Mouse (Mus musculus) heart, embryonic 10.5 days (tissue): ENCODE measurements around the gene Olfr685. TPM values are rescaled to one million over a fixed set of nuclear protein-coding genes. Genes with fewer than 3 reads are reported as not detected.

Experiments
- DNase-seq: peaks from one replicate; pipeline ENCODE4 v3.0.0-alpha.2; 2017; ENCODE audit warnings: low spot score
- H3K27ac ChIP-seq: fragments of 300-500 bp; sonication (generic); 2 replicates; pipeline ENCODE4 v1.5.1; 2016; ENCODE audit warnings: mild to moderate bottlenecking
- H3K27me3 ChIP-seq: fragments of 300-500 bp; sonication (generic); 2 replicates; pipeline ENCODE4 v1.6.1; 2016; ENCODE audit warnings: mild to moderate bottlenecking; ENCODE audit not compliant: poor library complexity, insufficient read depth, severe bottlenecking
- H3K36me3 ChIP-seq: fragments of 300-500 bp; sonication (generic); 2 replicates; pipeline ENCODE4 v1.6.1; 2016; ENCODE audit warnings: mild to moderate bottlenecking, moderate library complexity
- H3K4me1 ChIP-seq: fragments of 300-500 bp; sonication (generic); 2 replicates; pipeline ENCODE4 v1.6.1; 2016; ENCODE audit warnings: mild to moderate bottlenecking
- H3K4me3 ChIP-seq: fragments of 300-500 bp; sonication (generic); 2 replicates; pipeline ENCODE4 v1.5.1; 2016; ENCODE audit warnings: mild to moderate bottlenecking, moderate library complexity
- H3K9me3 ChIP-seq: fragments of 300-500 bp; sonication (generic); 2 replicates; pipeline ENCODE4 v1.6.1; 2016; ENCODE audit warnings: mild to moderate bottlenecking, moderate library complexity
- WGBS: fragments of 180-500 bp; shearing (Covaris S2); methylation state at CpG from one replicate; pipeline ENCODE4 v1.1.7; 2016; 5-methylcytosine and 5-hydroxymethylcytosine counted together
- polyA plus RNA-seq: library from polyadenylated mRNA; unstranded; fragments of >200 nt; fragmentation: Nextera tagmentation; extraction: Ambion mirVana; gene quantifications from 2 replicates; pipeline ENCODE4 v1.2.1, GENCODE M21; 2016

Gene Olfr685
- not detected in 2 replicates for polyA plus RNA-seq

GRCm38 (mm10) chr7:105185912-105186311 lies at the start of gene Olfr685:
Olfr685 (minus strand) TSS chr7:105186012.
- no peak for DNase-seq
- H3K27ac ChIP-seq: no peak within 1 kb of the TSS
- H3K9me3 ChIP-seq: no peaks in the 10 kb centered on the region
- 76% methylated on average over 1 of the region's 1 CpGs for WGBS
- no peaks in the 10 kb centered on the region for H3K4me1 ChIP-seq
- H3K4me3 ChIP-seq: no peak within 1 kb of the TSS
- no peaks in the 10 kb centered on the region for H3K27me3 ChIP-seq
- H3K36me3 ChIP-seq: no peaks in the 10 kb centered on the region

DNA sequence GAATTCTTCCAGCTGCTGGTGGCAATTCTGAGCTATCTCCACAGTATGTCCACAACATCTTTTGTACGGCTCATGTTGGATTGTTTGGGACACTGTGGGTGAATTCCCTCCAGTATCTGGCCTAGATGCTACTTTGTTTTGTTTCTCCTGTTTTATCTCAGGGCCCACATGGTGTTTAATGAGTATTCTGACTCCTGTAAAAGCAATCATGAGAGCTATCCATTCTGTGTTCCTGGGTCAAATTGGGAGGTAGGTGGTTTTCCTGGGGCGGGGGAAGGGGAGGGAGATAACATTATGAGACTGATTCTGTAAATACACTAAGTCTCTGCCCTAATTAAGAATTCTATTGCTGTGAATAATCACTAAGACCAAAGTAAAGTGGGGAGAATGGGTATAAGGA lies 43.6 kb upstream of the Olfr685 start:
- 65% methylated on average over 2 of the region's 2 CpGs for WGBS
- Histone ChIP-seq H3K27me3 (no peaks in the 10 kb centered on the region), H3K9me3 (no peaks in the 10 kb centered on the region), H3K4me1 (no peaks in the 10 kb centered on the region), H3K4me3 (no peak overlapping the region), H3K36me3 (no peaks in the 10 kb centered on the region), H3K27ac (no peak overlapping the region)
- DNase-seq: no peak

- no peak for DNase-seq
- Histone ChIP-seq H3K9me3 (no peaks in the 10 kb centered on the region), H3K4me1 (no peaks in the 10 kb centered on the region), H3K36me3 (no peaks in the 10 kb centered on the region), H3K27me3 (no peaks in the 10 kb centered on the region), H3K27ac (no peak overlapping the region), H3K4me3 (no peak overlapping the region)
- WGBS: 63% methylated on average over 1 of the region's 1 CpGs
Observed at GRCm38 (mm10) chr7:105228138-105228537, 42.3 kb upstream of the Olfr685 start.

DNA sequence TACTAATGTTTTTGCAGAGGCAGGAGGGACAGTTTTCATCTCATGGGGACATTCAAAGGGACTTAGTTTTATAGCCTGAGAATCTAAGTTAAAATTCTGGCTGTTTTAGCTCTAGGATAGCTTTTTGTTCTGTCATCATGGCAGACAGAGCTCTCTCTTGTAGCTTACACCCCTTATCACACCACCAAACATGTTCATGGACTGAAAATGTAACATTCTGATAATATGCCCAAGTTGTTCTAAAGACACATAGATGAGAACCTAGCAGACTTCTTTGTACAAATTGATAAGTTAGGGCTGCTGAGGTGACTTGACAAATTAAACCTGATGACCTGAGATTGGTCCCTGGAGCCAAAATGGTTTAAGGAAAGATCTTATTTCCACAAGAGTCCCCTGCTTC lies 40.9 kb upstream of the Olfr685 start:
- H3K4me3 ChIP-seq: no peak overlapping the region
- H3K27ac ChIP-seq: no peak overlapping the region
- H3K4me1 ChIP-seq: no peaks in the 10 kb centered on the region
- H3K36me3 ChIP-seq: no peaks in the 10 kb centered on the region
- no peak for DNase-seq
- no peaks in the 10 kb centered on the region for H3K27me3 ChIP-seq
- no peaks in the 10 kb centered on the region for H3K9me3 ChIP-seq

GRCm38 (mm10) chr7:105226072-105226471 lies 40.3 kb upstream of the Olfr685 start:
- no peak overlapping the region for H3K27ac ChIP-seq
- H3K36me3 ChIP-seq: no peaks in the 10 kb centered on the region
- no peak for DNase-seq
- H3K4me1 ChIP-seq: no peaks in the 10 kb centered on the region
- H3K27me3 ChIP-seq: no peaks in the 10 kb centered on the region
- no peaks in the 10 kb centered on the region for H3K9me3 ChIP-seq
- no peak overlapping the region for H3K4me3 ChIP-seq

DNA sequence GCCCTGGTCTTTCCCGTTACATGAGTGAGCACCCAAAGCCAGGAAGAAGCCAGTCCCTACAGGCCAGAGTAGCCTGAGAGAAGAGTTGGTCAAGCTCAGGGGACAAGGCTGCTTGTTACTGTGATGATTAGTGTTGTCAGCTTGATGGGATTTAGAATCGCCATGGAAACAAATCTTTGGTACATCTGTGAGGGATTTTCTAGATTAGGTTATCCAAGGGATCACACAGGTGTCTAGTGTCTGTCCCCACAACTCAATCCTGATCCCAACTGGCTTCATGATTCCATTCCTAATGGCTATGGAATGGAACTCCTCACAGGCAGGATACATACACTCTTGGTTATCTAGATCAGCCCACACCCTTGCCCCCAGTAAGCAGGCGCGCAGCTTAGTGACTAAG lies 32.5 kb upstream of the Olfr685 start:
- H3K27me3 ChIP-seq: no peaks in the 10 kb centered on the region
- no peak for DNase-seq
- 65% methylated on average over 4 of the region's 4 CpGs for WGBS
- H3K4me1 ChIP-seq: no peaks in the 10 kb centered on the region
- no peak overlapping the region for H3K4me3 ChIP-seq
- no peak overlapping the region for H3K27ac ChIP-seq
- no peaks in the 10 kb centered on the region for H3K9me3 ChIP-seq
- H3K36me3 ChIP-seq: no peaks in the 10 kb centered on the region

- Histone ChIP-seq H3K4me1 (no peaks in the 10 kb centered on the region), H3K9me3 (no peaks in the 10 kb centered on the region), H3K36me3 (no peaks in the 10 kb centered on the region), H3K27ac (no peak overlapping the region), H3K27me3 (no peaks in the 10 kb centered on the region), H3K4me3 (no peak overlapping the region)
- no peak for DNase-seq
- WGBS: 63% methylated on average over 1 of the region's 1 CpGs
Observed at GRCm38 (mm10) chr7:105214761-105215160, 28.9 kb upstream of the Olfr685 start.

GRCm38 (mm10) chr7:105207385-105207784 lies 21.6 kb upstream of the Olfr685 start, which contains the start of gene Olfr686:
Olfr686 (minus strand) TSS chr7:105207485.
- Histone ChIP-seq H3K4me1 (no peaks in the 10 kb centered on the region), H3K9me3 (no peaks in the 10 kb centered on the region), H3K36me3 (no peaks in the 10 kb centered on the region), H3K27ac (no peak within 1 kb of the TSS), H3K4me3 (no peak within 1 kb of the TSS), H3K27me3 (no peaks in the 10 kb centered on the region)
- DNase-seq: no peak

- Histone ChIP-seq H3K4me3 (no peak overlapping the region), H3K36me3 (no peaks in the 10 kb centered on the region), H3K27me3 (no peaks in the 10 kb centered on the region), H3K27ac (no peak overlapping the region), H3K9me3 (no peaks in the 10 kb centered on the region), H3K4me1 (no peaks in the 10 kb centered on the region)
- WGBS: 53% methylated on average over 4 of the region's 4 CpGs
- DNase-seq: no peak
Observed at GRCm38 (mm10) chr7:105170773-105171172, 15.0 kb downstream of the Olfr685 start.

GRCm38 (mm10) chr7:105163553-105163952 lies 22.3 kb downstream of the Olfr685 start, which contains the start of gene Olfr684:
Olfr684 (minus strand) TSS chr7:105163653.
- Histone ChIP-seq H3K4me3 (no peak within 1 kb of the TSS), H3K4me1 (no peaks in the 10 kb centered on the region), H3K9me3 (no peaks in the 10 kb centered on the region), H3K27ac (no peak within 1 kb of the TSS), H3K36me3 (no peaks in the 10 kb centered on the region), H3K27me3 (no peaks in the 10 kb centered on the region)
- DNase-seq: no peak
- 62% methylated on average over 1 of the region's 1 CpGs for WGBS

- no peak within 1 kb of the TSS for H3K4me3 ChIP-seq
- H3K9me3 ChIP-seq: no peaks in the 10 kb centered on the region
- H3K27me3 ChIP-seq: no peaks in the 10 kb centered on the region
- H3K27ac ChIP-seq: no peak within 1 kb of the TSS
- peaks cover 4% of the 10 kb centered on the region; the same call in 1 of the 2 replicates for H3K4me1 ChIP-seq
- no peaks in the 10 kb centered on the region for H3K36me3 ChIP-seq
- WGBS: 62% methylated on average over 1 of the region's 1 CpGs
- no peak for DNase-seq
Observed at GRCm38 (mm10) chr7:105146912-105147311, 38.9 kb downstream of the Olfr685 start, which contains the start of gene Olfr683. Olfr683 (minus strand) TSS chr7:105147012.

DNA sequence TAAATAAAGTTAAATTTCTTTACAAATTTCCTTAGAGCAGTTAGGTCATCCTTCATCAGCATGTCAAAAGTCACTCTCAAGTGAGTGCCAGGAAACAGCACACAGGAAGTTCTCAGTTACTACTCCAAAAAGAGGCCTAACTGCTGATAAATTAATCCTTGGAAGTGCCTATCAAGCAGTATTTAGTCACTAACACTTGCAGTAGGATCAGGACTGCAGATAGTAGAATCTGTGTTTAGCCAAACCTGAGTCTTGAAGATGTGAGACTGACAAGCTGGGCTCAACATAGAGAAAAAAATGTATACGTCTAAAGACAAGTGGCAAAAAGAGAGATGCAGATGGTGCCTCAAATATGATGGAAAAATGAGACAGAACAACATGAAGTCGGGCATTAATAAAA lies 44.5 kb downstream of the Olfr685 start:
- WGBS: 66% methylated on average over 2 of the region's 2 CpGs
- H3K9me3 ChIP-seq: no peaks in the 10 kb centered on the region
- H3K36me3 ChIP-seq: no peaks in the 10 kb centered on the region
- no peak overlapping the region for H3K4me3 ChIP-seq
- no peak overlapping the region for H3K27ac ChIP-seq
- DNase-seq: no peak
- H3K27me3 ChIP-seq: no peaks in the 10 kb centered on the region
- H3K4me1 ChIP-seq: no peaks in the 10 kb centered on the region
